ENCODE assay signal across 8 mouse cellular contexts in the genomic region with DNA sequence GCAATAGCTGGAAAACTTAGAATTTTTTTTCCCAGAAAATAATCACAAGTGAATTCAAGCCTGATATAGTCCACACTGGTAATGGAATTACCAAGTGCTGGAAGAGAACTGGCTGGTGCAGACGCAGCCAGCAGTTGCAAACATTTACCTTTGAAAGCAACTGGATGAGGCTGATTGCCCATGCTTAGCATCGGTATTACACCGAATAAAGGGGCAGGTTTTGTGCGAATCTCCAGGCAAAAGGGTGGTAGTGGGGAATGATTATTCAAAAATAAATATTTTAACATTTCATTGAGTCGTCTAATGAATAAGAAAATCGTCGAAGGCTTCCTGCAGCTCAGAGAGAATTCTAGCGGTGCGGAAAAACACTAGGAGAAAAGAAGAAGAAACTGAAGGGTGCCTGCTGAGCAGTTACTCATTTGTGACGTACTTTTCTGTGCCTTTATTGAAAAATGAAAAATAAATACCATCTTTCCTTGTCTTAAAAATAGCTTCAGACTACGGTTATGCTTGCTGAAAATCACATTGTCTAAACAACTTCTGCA. TPM values are rescaled to one million over a fixed set of nuclear protein-coding genes. Genes with fewer than 3 reads are reported as not detected.
DNase-seq lines count a peak whose midpoint lies in the region; ATAC-seq and TF ChIP-seq lines count a peak whose summit lies in the region.

No protein-coding gene starts in this region.

- WGBS in heart, embryonic 15.5 days: 10% methylated on average over 11 of the region's 11 CpGs
- WGBS in liver, embryonic 14.5 days (ENCODE audit: insufficient replicate concordance): 9% methylated on average over 11 of the region's 11 CpGs

- peak overlapping the region; percentile 75 for H3K4me3 ChIP-seq in gastrocnemius, adult 2 months
- no peak overlapping the region; the same call in 1 of the 2 replicates for H3K4me3 ChIP-seq in ES-Bruce4 (ENCODE audit: low read depth, low read length)
- H3K4me3 ChIP-seq in heart, embryonic 15.5 days: peak overlapping the region; percentile 60
- H3K4me3 ChIP-seq in liver, embryonic 14.5 days (ENCODE audit: insufficient read depth in 1 of 2, low read depth in 2 of 2, low read length in 2 of 2): peak overlapping the region in 1 of 2 experiments; percentile 44; a peak in 1 of 4 replicates

- H3K27me3 ChIP-seq in ES-Bruce4 (ENCODE audit: control insufficient read depth, insufficient read depth, low read length, poor library complexity, severe bottlenecking): peaks cover 13% of the 10 kb centered on the region
- no peaks in the 10 kb centered on the region for H3K27me3 ChIP-seq in heart, embryonic 15.5 days
- H3K27me3 ChIP-seq in liver, embryonic 14.5 days (ENCODE audit: control insufficient read depth, insufficient read depth, low read length): peaks cover 20% of the 10 kb centered on the region

- TF ChIP-seq EP300 in ES-Bruce4 (IDR thresholded peaks at IDR 0.05; ENCODE audit: insufficient read depth, low read depth, low read length): no peak
- no peak for TF ChIP-seq EP300 in liver, embryonic 14.5 days (IDR thresholded peaks at IDR 0.05; ENCODE audit: low read depth)

- H3K9me3 ChIP-seq in ES-Bruce4 (replicated peaks; ENCODE audit: control insufficient read depth, insufficient read depth, low read length, poor library complexity, severe bottlenecking): no peaks in the 10 kb centered on the region
- H3K9me3 ChIP-seq in heart, embryonic 15.5 days (replicated peaks): no peaks in the 10 kb centered on the region
- H3K9me3 ChIP-seq in liver, embryonic 14.5 days (ENCODE audit: control insufficient read depth, low read length): no peaks in the 10 kb centered on the region

- no peak for TF ChIP-seq POLR2A in ES-Bruce4 (IDR thresholded peaks at IDR 0.05; ENCODE audit: insufficient read depth, low read length)

- H3K4me1 ChIP-seq in ES-Bruce4 (ENCODE audit: control insufficient read depth, insufficient read depth, low read length): no peaks in the 10 kb centered on the region
- H3K4me1 ChIP-seq in heart, embryonic 15.5 days (replicated peaks): peaks cover 17% of the 10 kb centered on the region
- H3K4me1 ChIP-seq in liver, embryonic 14.5 days (replicated peaks; ENCODE audit: control insufficient read depth in 2 of 2, insufficient read depth in 2 of 2, low read length in 1 of 2): peaks cover 0 to 7% of the 10 kb centered on the region in 2 experiments; a peak in 2 of 4 replicates

- ATAC-seq in heart, embryonic 15.5 days (replicated peaks; ENCODE audit: insufficient number of reproducible peaks, insufficient read depth, low FRiP score, low read depth): no peak
- no peak for ATAC-seq in liver, embryonic 14.5 days (ENCODE audit: insufficient read depth)
- no peak for ATAC-seq in erythroblast, adult 5-6 weeks (replicated peaks; ENCODE audit: low FRiP score, poor library complexity, severe bottlenecking)

- no peaks in the 10 kb centered on the region for H3K36me3 ChIP-seq in ES-Bruce4 (ENCODE audit: control insufficient read depth, insufficient read depth, low read length, poor library complexity, severe bottlenecking)
- no peaks in the 10 kb centered on the region for H3K36me3 ChIP-seq in heart, embryonic 15.5 days
- no peaks in the 10 kb centered on the region for H3K36me3 ChIP-seq in liver, embryonic 14.5 days (replicated peaks; ENCODE audit: control insufficient read depth, insufficient read depth, low read depth)

- intact Hi-C loops in gastrocnemius, adult 2 months (cut with DNase I): loop anchor here (2.0 to 10.0 kb wide), 4 partner anchors 579 to 871 kb away; no protein-coding TSS in a partner anchor

- no peak overlapping the region for H3K27ac ChIP-seq in gastrocnemius, adult 2 months
- H3K27ac ChIP-seq in ES-Bruce4 (ENCODE audit: insufficient read depth, low read length): no peak overlapping the region
- H3K27ac ChIP-seq in heart, embryonic 15.5 days: peak overlapping the region; percentile 62
- no peak overlapping the region for H3K27ac ChIP-seq in liver, embryonic 14.5 days

- DNase-seq in gastrocnemius, adult 2 months: no peak
- DNase-seq in gastrocnemius, postnatal 25 days: no peak
- DNase-seq in liver, embryonic 14.5 days (ENCODE audit: low read depth in 3 of 3, low spot score in 3 of 3): no peak
- no peak for DNase-seq in thymus, postnatal 14 days
- DNase-seq in urinary bladder, adult 18-20 months (ENCODE audit: low spot score in 2 of 2): no peak

- H3K4me2 ChIP-seq in heart, embryonic 15.5 days: peak overlapping the region; percentile 98
- H3K4me2 ChIP-seq in liver, embryonic 14.5 days (ENCODE audit: low read depth): peak overlapping the region; percentile 70

- H3K9ac ChIP-seq in ES-Bruce4 (ENCODE audit: low read depth, poor library complexity, severe bottlenecking): peak overlapping the region; percentile 10; the same call in 1 of the 2 replicates
- peak overlapping the region; percentile 71 for H3K9ac ChIP-seq in heart, embryonic 15.5 days
- no peak overlapping the region for H3K9ac ChIP-seq in liver, embryonic 14.5 days (replicated peaks)

- no peak for TF ChIP-seq CTCF in gastrocnemius, adult 2 months (IDR thresholded peaks at IDR 0.05)
- no peak for TF ChIP-seq CTCF in ES-Bruce4 (IDR thresholded peaks at IDR 0.05; ENCODE audit: low read depth, low read length)
- no peak for TF ChIP-seq CTCF in liver, embryonic 14.5 days (IDR thresholded peaks at IDR 0.05; ENCODE audit: low read depth)

RNA-seq across cellular contexts. Expression of a gene that starts 7.3 kb away (rescaled TPM):
- 1 to 10 TPM; 3.0 to 4.0 TPM for total RNA-seq in gastrocnemius, adult 2 months (2021)
- total RNA-seq in gastrocnemius, postnatal 25 days (2021): 1 to 10 TPM; 2.7 to 4.0 TPM
- polyA plus RNA-seq in ES-Bruce4 (2011; ENCODE audit: insufficient read depth, insufficient read length, low read depth, missing spikeins): 2.1 and 2.3 TPM in 2 replicates
- 51.8 and 67.7 TPM in 2 replicates for polyA plus RNA-seq in heart, embryonic 15.5 days (2015; fragmentation: Nextera tagmentation; extraction: Ambion mirVana)
- 4.8 and 6.2 TPM in 2 replicates for polyA plus RNA-seq in liver, embryonic 14.5 days (2012; rRNA removed)
- 5.6 and 5.8 TPM in 2 replicates for polyA plus RNA-seq in liver, embryonic 14.5 days (2014; fragmentation: Nextera tagmentation; extraction: Ambion mirVana)
- total RNA-seq in erythroblast, adult 5-6 weeks (2015; ENCODE audit: low replicate concordance): 0.38 and 2.5 TPM in 2 replicates
- 2.4 and 3.3 TPM in 2 replicates for total RNA-seq in erythroblast, adult 5-6 weeks (2017; ENCODE audit: low replicate concordance)
